Mouse (Mus musculus) intestine, embryonic 16.5 days (tissue): ENCODE data around the gene Lcn2. TPM values are rescaled to one million over a fixed set of nuclear protein-coding genes. Genes with fewer than 3 reads are reported as not detected.

Experiments
- ATAC-seq: fragments of 200-750 bp; cut with Nextera tagmentation; 2 replicates; pipeline ENCODE4 v1.8.0; 2017; ENCODE audit warnings: moderate TSS enrichment, moderate library complexity
- H3K27ac ChIP-seq: fragments of 300-500 bp; sonication (generic); 2 replicates; pipeline ENCODE4 v1.5.1; 2014; ENCODE audit warnings: mild to moderate bottlenecking, low read length
- H3K27me3 ChIP-seq: fragments of 300-500 bp; sonication (generic); replicated peaks from 2 replicates; pipeline ENCODE4 v1.6.1; 2014; ENCODE audit warnings: low read length, control low read depth, mixed read lengths; ENCODE audit not compliant: control insufficient read depth, insufficient read depth
- H3K36me3 ChIP-seq: fragments of 300-500 bp; sonication (generic); 2 replicates; pipeline ENCODE4 v1.6.1; 2014; ENCODE audit warnings: low read length, control low read depth; ENCODE audit not compliant: control insufficient read depth, insufficient read depth
- H3K4me1 ChIP-seq: fragments of 300-500 bp; sonication (generic); 2 replicates; pipeline ENCODE4 v1.6.1; 2014; ENCODE audit warnings: low read length, control low read depth, mixed read lengths; ENCODE audit not compliant: control insufficient read depth, insufficient read depth
- H3K4me2 ChIP-seq: fragments of 300-500 bp; sonication (generic); 2 replicates; pipeline ENCODE4 v1.6.1; 2014; ENCODE audit warnings: low read depth, low read length, control low read depth
- H3K4me3 ChIP-seq: fragments of 300-500 bp; sonication (generic); 2 replicates; pipeline ENCODE4 v1.5.1; 2014; ENCODE audit warnings: mild to moderate bottlenecking, low read length
- H3K9ac ChIP-seq: fragments of 300-500 bp; sonication (generic); 2 replicates; pipeline ENCODE4 v1.6.1; 2014; ENCODE audit warnings: low read depth, low read length
- H3K9me3 ChIP-seq: fragments of 300-500 bp; sonication (generic); 2 replicates; pipeline ENCODE4 v1.6.1; 2016; ENCODE audit warnings: low read length, control low read depth; ENCODE audit not compliant: control insufficient read depth
- WGBS: fragments of 180-500 bp; shearing (Covaris S2); extraction: QIAGEN DNeasy Blood & Tissue Kit; methylation state at CpG from one replicate; pipeline ENCODE4 v1.1.7; 2014; 5-methylcytosine and 5-hydroxymethylcytosine counted together
- polyA plus RNA-seq: library from polyadenylated mRNA; unstranded; fragments of >200 nt; fragmentation: Nextera tagmentation; extraction: Ambion mirVana; gene quantifications from 2 replicates; pipeline ENCODE4 v1.2.1, GENCODE M21; 2015

Gene Lcn2
- polyA plus RNA-seq = 2.2 and 4.2 TPM in 2 replicates

- Histone ChIP-seq H3K4me2 (no peak within 1 kb of the TSS), H3K27ac (no peak within 1 kb of the TSS), H3K36me3 (no peaks in the 10 kb centered on the region), H3K9ac (no peak within 1 kb of the TSS), H3K4me1 (no peaks in the 10 kb centered on the region), H3K4me3 (no peak within 1 kb of the TSS), H3K9me3 (no peaks in the 10 kb centered on the region), H3K27me3 (no peaks in the 10 kb centered on the region; the same call in 1 of the 2 replicates)
- 65% methylated on average over 5 of the region's 5 CpGs for WGBS
- ATAC-seq = no peak
Observed at GRCm38 (mm10) chr2:32387706-32388490, at the start of gene Lcn2. Gene Lcn2, minus strand, starts transcription at chr2:32388252.

GRCm38 (mm10) chr2:32437612-32438166, 49.6 kb upstream of the Lcn2 start:
- Histone ChIP-seq H3K4me1 (peaks cover 38% of the 10 kb centered on the region), H3K4me2 (no peak overlapping the region), H3K27ac (peak overlapping the region; percentile 55), H3K9ac (no peak overlapping the region), H3K36me3 (no peaks in the 10 kb centered on the region), H3K27me3 (no peaks in the 10 kb centered on the region), H3K9me3 (no peaks in the 10 kb centered on the region), H3K4me3 (no peak overlapping the region)
- WGBS = 78% methylated on average over 2 of the region's 2 CpGs
- ATAC-seq = no peak

GRCm38 (mm10) chr2:32436686-32437372, 48.8 kb upstream of the Lcn2 start:
- Histone ChIP-seq H3K4me2 (no peak overlapping the region), H3K4me3 (no peak overlapping the region), H3K9me3 (no peaks in the 10 kb centered on the region), H3K27me3 (no peaks in the 10 kb centered on the region), H3K36me3 (no peaks in the 10 kb centered on the region), H3K4me1 (peaks cover 31% of the 10 kb centered on the region), H3K27ac (peak overlapping the region; percentile 55), H3K9ac (no peak overlapping the region)
- 50% methylated on average over 3 of the region's 3 CpGs for WGBS
- ATAC-seq = peak; percentile 34; the same call in 1 of the 2 replicates

GRCm38 (mm10) chr2:32430701-32431676, 42.9 kb upstream of the Lcn2 start:
- peaks cover 42% of the 10 kb centered on the region for H3K4me1 ChIP-seq
- no peaks in the 10 kb centered on the region for H3K9me3 ChIP-seq
- peak overlapping the region; percentile 59 for H3K4me2 ChIP-seq
- ATAC-seq = peak; percentile 76
- H3K27ac ChIP-seq = peak overlapping the region; percentile 57
- 11% methylated on average over 18 of the region's 18 CpGs for WGBS
- H3K9ac ChIP-seq = peak overlapping the region; percentile 60
- H3K36me3 ChIP-seq = no peaks in the 10 kb centered on the region
- H3K27me3 ChIP-seq = no peaks in the 10 kb centered on the region
- H3K4me3 ChIP-seq = peak overlapping the region; percentile 43

- WGBS = 74% methylated on average over 4 of the region's 4 CpGs
- Histone ChIP-seq H3K27ac (peak overlapping the region; percentile 67; the same call in 1 of the 2 replicates), H3K9me3 (no peaks in the 10 kb centered on the region), H3K4me1 (peaks cover 55% of the 10 kb centered on the region), H3K9ac (peak overlapping the region; percentile 12; the same call in 1 of the 2 replicates), H3K27me3 (no peaks in the 10 kb centered on the region), H3K4me3 (no peak overlapping the region), H3K36me3 (no peaks in the 10 kb centered on the region), H3K4me2 (no peak overlapping the region; the same call in 1 of the 2 replicates)
- ATAC-seq = no peak
Observed at GRCm38 (mm10) chr2:32429215-32429891, 41.3 kb upstream of the Lcn2 start.

- peaks cover 64% of the 10 kb centered on the region for H3K4me1 ChIP-seq
- 33% methylated on average over 8 of the region's 8 CpGs for WGBS
- H3K27ac ChIP-seq = peak overlapping the region; percentile 67
- 0 out of 2 replicates have a peak overlapping the region, but pooled peaks have one; percentile 7 for H3K4me3 ChIP-seq
- H3K36me3 ChIP-seq = no peaks in the 10 kb centered on the region
- no peaks in the 10 kb centered on the region for H3K27me3 ChIP-seq
- peak overlapping the region; percentile 33 for H3K4me2 ChIP-seq
- 0 out of 2 replicates have a peak overlapping the region, but pooled peaks have one; percentile 17 for H3K9ac ChIP-seq
- H3K9me3 ChIP-seq = no peaks in the 10 kb centered on the region
- ATAC-seq = peak; percentile 84
Observed at GRCm38 (mm10) chr2:32428262-32428722, 40.2 kb upstream of the Lcn2 start.

GRCm38 (mm10) chr2:32427720-32428119, 39.7 kb upstream of the Lcn2 start:
- ATAC-seq = no peak
- Histone ChIP-seq H3K4me1 (peaks cover 70% of the 10 kb centered on the region), H3K4me2 (no peak overlapping the region), H3K27me3 (no peaks in the 10 kb centered on the region), H3K9ac (0 out of 2 replicates have a peak overlapping the region, but pooled peaks have one; percentile 17), H3K27ac (peak overlapping the region; percentile 29), H3K36me3 (no peaks in the 10 kb centered on the region), H3K9me3 (no peaks in the 10 kb centered on the region), H3K4me3 (no peak overlapping the region)
- WGBS = 68% methylated on average over 5 of the region's 5 CpGs

- WGBS = 91% methylated on average over 1 of the region's 1 CpGs
- no peaks in the 10 kb centered on the region for H3K27me3 ChIP-seq
- no peaks in the 10 kb centered on the region for H3K36me3 ChIP-seq
- no peak overlapping the region for H3K9ac ChIP-seq
- H3K27ac ChIP-seq = peak overlapping the region; percentile 1; the same call in 1 of the 2 replicates
- no peak overlapping the region for H3K4me3 ChIP-seq
- peaks cover 75% of the 10 kb centered on the region for H3K4me1 ChIP-seq
- H3K4me2 ChIP-seq = no peak overlapping the region
- ATAC-seq = no peak
- H3K9me3 ChIP-seq = no peaks in the 10 kb centered on the region
Observed at GRCm38 (mm10) chr2:32426141-32426540, 38.1 kb upstream of the Lcn2 start.
